Mouse (Mus musculus): Measurements from ENCODE around the gene Inka1. TPM values are rescaled to one million over a fixed set of nuclear protein-coding genes. Genes with fewer than 3 reads are reported as not detected.

Inka1 gene
- polyA plus RNA-seq, 2 experiments from 2014 or later: 0.63 to 0.87 TPM

DNA sequence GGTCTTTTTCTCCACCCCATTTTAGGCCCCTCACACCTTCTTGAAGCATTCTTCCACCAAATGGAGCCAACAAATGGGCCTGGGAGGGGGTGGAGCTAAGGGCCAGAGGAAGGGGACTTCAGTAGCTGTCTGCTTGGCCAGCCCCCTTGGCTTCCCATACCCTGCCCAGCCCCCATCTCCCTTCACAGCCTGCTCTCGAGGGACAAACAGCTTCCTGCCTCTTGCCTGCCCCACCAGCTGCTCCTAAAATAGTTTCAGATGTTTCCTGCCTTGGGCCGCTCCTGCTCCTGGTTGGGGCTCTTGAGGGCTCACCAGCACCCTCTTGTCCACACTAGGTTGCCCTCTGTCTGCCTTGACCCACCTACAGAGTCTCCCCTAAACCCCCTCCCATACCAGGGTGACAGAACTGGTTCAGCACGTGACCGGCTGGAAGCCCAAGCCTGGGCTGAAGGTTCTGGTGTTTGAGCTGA is 2.2 kb downstream of the Inka1 start:
- ATAC-seq: no peak

- no peak for ATAC-seq
Measured at GRCm38 (mm10) chr9:107982681-107983346, 2.9 kb downstream of the Inka1 start, which contains the start of gene Gm20661. Gene Gm20661, plus strand, starts transcription at chr9:107983058.

DNA sequence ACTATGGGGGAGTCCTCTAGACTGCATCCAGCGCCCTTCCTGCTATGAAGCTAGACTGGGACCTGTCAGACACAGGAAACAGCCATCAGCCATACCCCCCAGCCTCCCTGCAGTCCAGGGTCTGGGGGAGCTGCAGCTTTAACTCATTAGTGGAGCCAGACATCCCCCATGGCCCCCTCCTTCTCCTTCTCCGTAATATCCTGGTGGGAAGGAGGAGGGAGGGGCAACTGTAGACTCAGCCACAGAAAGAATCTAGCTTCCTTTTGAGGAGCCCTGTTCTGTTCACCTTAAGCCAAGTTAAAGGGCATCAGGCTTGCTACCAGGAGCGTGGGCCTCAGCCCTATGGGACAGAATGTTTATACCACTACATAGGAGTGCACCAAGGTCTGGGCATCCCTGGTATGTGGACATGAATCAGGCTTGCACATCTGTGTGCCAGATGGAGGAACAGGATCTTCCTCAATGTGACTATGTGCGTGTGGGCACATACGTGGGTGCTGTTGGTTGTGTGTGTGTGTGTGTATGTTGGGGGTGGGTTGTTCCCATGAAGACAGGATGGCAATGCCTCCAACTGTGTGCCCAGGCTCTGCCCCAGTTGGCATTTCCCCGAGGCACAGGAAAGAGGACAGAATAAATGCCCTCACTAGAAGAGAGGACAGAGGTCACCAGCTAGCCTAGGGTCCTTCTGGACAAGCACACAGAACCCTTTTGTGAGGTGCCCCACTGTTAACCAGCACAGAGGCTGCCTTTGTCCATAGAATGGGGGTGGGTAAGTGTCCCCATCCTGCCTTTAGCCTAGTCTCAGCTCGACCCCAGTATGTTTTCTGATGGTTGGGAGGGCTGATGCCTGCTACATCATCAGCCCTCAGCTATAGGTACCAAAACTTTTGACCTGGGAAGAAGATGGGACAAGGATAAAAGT is 3.7 kb downstream of the Inka1 start:
- no peak for ATAC-seq

- no peak for ATAC-seq
Measured at GRCm38 (mm10) chr9:107978815-107979214, 6.9 kb downstream of the Inka1 start.

DNA sequence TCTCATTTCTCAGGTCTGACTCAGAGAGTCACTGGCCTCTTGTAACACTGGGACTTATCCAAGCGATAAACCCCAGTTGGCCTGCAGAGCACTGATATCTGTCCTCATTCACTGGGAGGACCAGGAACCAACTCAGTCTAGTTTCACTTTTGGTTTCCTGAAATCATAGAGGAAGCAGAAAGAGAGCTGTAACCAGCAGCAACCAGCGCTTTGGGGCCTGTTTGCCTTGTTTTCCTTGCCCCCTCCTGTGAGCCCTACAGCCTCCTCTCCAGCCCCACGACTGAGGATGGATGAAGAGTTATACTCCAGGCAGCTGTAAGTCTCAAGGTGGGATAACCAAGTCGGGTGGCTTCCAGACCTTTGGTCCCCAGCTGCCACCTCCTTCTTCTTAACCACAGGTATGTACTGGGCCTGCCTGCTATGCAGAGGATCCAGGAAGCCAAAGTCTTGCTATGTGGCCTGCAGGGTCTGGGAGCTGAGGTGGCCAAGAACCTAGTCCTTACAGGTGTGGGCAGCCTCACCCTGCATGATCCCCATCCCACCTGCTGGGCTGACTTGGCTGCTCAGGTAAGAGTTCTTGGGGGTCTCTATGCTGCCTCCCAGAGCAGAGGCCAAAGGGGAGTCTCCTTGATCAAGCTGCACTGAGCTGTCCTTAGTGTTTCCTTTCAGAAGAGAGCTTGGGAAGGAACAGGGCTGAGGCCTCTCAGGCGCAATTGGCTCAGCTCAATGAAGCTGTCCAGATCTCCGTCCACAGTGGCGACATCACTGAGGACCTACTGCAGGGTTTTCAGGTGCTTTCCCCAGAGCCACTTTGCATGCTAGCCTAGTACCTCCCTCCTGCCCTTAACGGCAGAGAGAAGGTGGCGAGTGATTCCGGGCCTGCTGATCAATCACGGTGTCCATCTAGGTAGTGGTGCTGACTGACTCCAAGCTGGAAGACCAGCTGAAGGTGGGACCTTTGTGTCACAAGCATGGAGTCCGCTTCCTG is 10.0 kb downstream of the Inka1 start, which contains the start of gene Uba7:
Gene Uba7, plus strand, starts transcription at position 107 of the 988 bp plus-strand sequence.
- peak; percentile 93 for ATAC-seq

DNA sequence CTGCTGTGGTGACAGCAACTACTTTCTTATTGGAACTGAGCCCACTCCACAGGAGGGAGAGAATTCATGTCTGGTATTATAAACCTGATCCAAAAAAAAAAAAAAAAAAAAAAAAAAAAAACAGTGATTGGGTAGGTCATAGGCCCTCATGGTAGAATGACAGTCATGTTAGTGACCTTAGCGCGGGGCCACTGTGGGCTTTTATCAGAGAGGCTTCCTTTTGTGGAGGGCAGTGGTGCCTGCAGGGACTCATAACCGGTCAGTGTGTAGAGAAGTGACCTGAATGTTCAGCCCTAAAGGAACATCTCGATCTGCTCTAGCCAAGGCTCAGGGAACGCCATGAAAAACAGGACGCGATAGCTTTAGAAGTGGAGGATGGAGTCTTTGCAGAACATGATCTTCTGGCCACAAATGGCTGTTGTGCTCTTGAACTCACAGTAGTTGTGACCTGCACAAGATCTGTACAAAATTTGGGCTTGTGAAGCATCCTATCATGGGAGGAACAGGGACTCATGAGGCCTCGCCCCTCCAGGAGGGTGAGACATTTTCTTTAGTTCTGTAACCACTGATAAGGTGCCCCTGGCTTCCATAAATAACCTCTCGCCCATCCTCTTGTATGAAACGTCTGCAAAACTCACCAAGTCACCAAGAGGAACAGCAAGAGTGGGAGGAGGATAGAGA is 11.0 kb downstream of the Inka1 start:
- ATAC-seq: no peak

- no peak for ATAC-seq
Measured at GRCm38 (mm10) chr9:107971690-107972541, 13.8 kb downstream of the Inka1 start.

DNA sequence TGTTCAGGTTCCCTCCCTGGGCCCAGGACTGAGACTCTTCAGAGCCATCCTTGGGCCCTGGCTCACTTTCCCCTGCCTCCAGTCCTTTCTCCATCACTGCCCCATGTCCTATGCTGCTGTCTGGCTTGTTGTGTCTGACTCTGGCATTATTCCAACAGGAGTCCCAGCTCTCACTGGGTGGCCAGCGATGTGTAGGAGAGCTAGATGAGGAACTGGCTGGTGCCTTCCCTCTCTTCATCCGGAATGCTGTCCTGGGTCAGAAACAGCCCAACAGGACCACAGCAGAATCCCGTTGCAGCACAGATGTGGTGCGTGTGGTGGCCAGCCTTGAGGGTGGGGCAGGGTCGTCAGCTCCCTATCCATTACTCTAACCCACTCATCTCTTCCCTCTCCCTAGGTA is 15.4 kb downstream of the Inka1 start:
- ATAC-seq: no peak

GRCm38 (mm10) chr9:107968531-107968930 is 17.1 kb downstream of the Inka1 start:
- ATAC-seq: no peak

- ATAC-seq: no peak
Measured at GRCm38 (mm10) chr9:107967437-107967836, 18.2 kb downstream of the Inka1 start.

DNA sequence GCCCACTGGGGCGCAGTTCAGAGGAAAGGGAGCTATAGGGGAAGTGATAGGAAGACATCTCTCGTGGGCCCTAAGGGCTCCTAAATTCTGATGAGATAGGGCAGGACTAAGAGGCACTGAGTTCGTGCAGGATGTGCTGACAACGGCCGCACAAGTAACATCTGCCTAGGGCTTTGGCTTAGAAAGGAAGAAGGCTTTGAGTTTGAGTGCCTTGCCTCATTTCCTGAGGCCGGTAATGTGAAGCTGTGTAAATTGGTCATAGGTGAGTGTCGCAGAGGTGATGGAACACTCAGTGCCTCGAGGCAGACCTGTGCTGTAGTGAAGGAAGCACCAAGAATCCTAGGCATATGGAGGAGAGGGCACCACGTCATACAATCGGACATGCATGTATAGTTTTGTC is 19.0 kb downstream of the Inka1 start:
- ATAC-seq: no peak

DNA sequence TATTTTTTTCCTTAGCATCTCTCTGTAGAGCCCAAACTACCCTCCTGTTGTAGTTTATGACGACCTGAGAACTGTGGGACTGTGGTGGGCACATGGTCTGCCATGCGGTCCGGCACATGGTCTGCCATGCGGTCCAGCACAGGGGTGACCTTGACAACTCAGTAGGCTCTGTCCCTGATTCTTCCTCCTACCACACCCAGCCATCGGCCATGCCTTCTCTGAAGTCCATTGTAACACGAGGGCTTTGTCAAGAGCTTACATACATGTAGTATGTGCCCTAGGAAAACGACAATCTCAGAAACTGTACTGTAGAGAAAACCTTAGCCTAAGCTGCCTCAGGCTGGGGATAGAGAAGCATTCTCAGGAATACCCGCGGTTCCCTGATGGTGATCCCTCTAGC is 21.0 kb downstream of the Inka1 start:
- no peak for ATAC-seq

GRCm38 (mm10) chr9:107963700-107964099 is 22.0 kb downstream of the Inka1 start:
- ATAC-seq: peak; percentile 73

- no peak for ATAC-seq
Measured at GRCm38 (mm10) chr9:107962916-107963315, 22.8 kb downstream of the Inka1 start.

DNA sequence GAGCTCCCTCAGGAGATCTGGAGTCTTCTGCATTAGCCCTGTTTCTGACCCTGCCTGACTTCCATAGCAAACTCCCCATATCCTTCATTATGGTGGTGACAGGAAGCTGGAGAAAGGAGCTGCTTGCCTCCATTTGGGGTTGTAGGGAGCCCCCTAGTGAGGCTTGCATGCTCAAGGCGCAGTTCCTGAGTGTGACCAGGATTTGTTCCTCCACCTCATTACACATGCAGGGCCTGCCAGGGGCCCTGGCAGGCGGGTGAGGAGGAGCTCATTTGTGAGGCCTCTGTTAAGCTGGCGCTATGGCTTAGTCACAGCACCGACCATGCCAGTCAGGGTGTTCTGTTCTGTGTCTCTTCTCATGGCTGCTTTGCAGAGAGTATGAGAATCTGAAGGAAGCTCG is 23.8 kb downstream of the Inka1 start:
- no peak for ATAC-seq

DNA sequence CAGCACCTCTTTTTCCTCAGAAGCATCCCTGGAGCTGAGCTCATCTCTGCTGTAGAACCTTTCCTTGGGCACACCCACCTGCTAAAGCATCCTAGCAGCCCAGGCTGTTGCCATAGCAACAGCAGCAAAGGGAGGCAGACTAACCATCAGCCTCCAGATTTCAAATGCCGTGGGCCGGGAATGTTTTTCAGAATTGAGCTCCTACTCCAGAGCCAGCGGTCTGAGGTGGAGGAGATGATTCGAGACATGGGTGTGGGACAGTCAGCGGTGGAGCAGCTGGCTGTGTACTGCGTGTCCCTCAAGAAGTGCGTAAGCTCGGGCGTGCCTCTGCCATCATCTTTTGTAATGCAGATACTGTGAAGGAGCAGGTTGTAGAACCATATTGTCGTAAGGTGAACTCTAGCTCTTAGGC is 24.3 kb downstream of the Inka1 start:
- ATAC-seq: no peak

GRCm38 (mm10) chr9:107960928-107961327 is 24.8 kb downstream of the Inka1 start:
- no peak for ATAC-seq

GRCm38 (mm10) chr9:107959896-107960295 is 25.8 kb downstream of the Inka1 start:
- no peak for ATAC-seq

GRCm38 (mm10) chr9:107957141-107957540 is 28.5 kb downstream of the Inka1 start:
- ATAC-seq: no peak

GRCm38 (mm10) chr9:107955613-107956289 is 29.9 kb downstream of the Inka1 start:
- ATAC-seq: no peak

All from CD4-positive, CD25-positive, alpha-beta regulatory T cell, adult 4 months (primary cell).